Mouse (Mus musculus): ENCODE results near the gene Gm20388. TPM values are rescaled to one million over a fixed set of nuclear protein-coding genes. Genes with fewer than 3 reads are reported as not detected.

The Gm20388 gene
- polyA plus RNA-seq, 1 experiment from 2014 or later, result 5.5 TPM

GRCm38 (mm10) chr8:122459990-122460389 lies 2549.3 kb downstream of the Gm20388 start:
- Histone ChIP-seq H3K36me3 (replicated peaks) (no peaks in the 10 kb centered on the region), H3K4me3 (peak overlapping the region; percentile 48), H3K9me3 (no peaks in the 10 kb centered on the region), H3K27ac (0 out of 2 replicates have a peak overlapping the region, but pooled peaks have one; percentile 1), H3K27me3 (ENCODE audit: poor library complexity, severe bottlenecking) (peaks cover 76% of the 10 kb centered on the region), H3K4me1 (peaks cover 50% of the 10 kb centered on the region)
- 34% methylated on average over 7 of the region's 7 CpGs for WGBS
- no peak for DNase-seq (ENCODE audit: extremely low spot score, low spot score)

DNA sequence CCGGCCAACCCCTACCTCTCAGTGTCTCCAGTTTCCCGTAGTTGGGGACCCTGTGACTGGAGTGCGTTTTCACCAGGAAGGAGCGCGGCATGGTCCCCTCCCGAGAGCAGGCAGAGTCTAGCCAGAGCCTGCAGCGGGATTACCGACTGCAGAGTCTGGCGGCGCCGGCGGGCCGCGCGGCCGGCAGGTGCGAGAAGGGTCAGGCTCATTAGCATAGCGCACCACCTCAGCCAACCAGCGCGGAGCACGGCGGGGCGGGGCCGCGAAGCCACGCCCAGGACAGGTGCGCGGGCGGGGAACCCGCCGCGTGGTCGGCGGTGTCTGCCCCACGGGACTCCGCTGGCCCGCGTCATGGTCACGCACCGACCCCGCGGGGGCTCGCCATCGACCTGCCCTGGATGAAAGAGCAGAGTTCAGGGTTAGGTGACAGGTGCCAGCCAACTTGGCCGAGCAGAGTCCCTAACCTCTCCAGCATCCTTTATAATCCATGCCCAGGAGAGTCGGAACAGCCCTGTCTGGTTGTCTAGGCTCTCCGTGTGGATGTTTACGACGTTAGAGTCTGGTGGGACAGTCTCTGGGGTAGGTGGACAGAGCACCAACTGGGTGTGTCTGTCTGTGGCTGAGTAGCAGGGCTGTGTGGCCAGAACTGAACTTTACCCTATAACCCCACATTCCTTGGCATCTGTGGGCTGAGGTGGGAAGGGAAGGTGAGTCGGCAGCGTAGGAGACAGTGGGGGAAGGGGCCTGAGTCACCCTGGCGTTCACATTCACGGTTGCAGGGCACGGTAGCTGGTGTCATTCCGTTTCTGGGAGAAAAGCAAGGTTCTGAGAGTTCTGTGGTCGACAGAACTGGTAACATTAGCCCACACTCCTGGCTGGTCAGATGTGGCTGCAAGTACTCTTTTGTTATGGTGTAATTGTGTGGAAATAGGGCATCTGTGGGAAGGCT lies 2550.2 kb downstream of the Gm20388 start, which contains the start of gene Snai3:
Gene Snai3, minus strand, starts transcription at position 210 of the 949 bp plus-strand sequence.
- Histone ChIP-seq H3K4me1 (peaks cover 52% of the 10 kb centered on the region), H3K27ac (peak within 1 kb of the TSS; percentile 1; the same call in 1 of the 2 replicates), H3K36me3 (replicated peaks) (peaks cover 5% of the 10 kb centered on the region), H3K9me3 (no peaks in the 10 kb centered on the region), H3K4me3 (peak within 1 kb of the TSS; percentile 48), H3K27me3 (ENCODE audit: poor library complexity, severe bottlenecking) (peaks cover 74% of the 10 kb centered on the region)
- 2% methylated on average over 56 of the region's 56 CpGs for WGBS
- DNase-seq (ENCODE audit: extremely low spot score, low spot score), result peak; percentile 40

DNA sequence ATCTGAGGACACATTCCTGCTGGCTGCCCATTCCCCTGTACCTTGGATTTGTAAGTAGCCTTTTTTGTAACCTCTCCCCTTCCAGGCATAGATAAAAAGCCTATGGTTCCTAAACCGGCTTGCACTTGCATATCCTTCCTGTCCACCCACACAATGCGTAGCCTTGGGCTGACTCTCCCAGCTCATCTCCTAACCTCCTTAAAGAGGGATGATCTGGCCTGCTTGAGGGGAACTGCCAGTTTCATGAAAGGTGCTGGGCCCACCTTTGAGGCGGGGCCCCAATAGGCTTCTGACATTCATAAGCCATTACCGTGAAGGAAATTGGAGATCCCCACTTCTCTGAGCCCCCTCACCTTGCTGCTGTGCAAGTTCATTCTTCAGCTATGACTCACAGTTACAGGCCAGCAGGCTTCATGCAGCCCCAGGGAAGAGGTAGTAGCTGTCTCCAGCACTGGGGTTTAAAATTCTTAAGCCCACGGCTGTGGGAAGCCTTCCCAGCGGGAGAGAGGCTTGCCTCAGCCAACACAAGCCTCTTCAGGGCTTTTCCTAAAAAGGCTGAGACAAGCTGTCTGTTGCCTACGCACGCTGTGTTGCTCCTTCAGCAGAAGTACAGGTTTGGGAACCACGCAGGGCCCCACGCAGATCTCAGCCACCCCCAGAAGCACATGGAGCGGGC lies 2551.0 kb downstream of the Gm20388 start:
- peaks cover 52% of the 10 kb centered on the region for H3K4me1 ChIP-seq

DNA sequence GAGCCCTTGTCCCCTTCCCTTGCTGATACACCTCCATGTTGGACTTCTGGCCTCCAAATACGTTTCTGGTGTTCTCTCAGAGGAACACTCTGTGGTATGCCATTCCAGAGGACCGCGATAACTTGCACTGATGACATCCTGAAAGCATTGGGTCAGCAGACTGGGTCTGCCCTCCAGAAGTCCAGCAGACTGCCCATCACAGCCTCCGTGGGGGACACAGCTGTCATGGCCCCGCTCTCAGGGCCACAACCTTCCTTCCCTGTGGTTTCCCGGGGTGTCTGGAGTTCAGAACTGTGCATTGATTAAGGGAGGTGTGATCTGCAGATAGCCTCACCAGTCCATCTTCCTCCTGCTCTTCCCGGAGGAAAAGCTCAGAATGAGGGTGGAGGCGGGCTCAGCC lies 2551.9 kb downstream of the Gm20388 start:
- H3K27me3 ChIP-seq (ENCODE audit: poor library complexity, severe bottlenecking), result peaks cover 64% of the 10 kb centered on the region
- no peaks in the 10 kb centered on the region for H3K9me3 ChIP-seq
- no peak for DNase-seq (ENCODE audit: extremely low spot score, low spot score)
- H3K27ac ChIP-seq, result no peak overlapping the region
- WGBS, result 74% methylated on average over 8 of the region's 8 CpGs
- H3K36me3 ChIP-seq (replicated peaks), result peaks cover 20% of the 10 kb centered on the region
- no peak overlapping the region for H3K4me3 ChIP-seq
- peaks cover 52% of the 10 kb centered on the region for H3K4me1 ChIP-seq

More for the DNA sequence above, 2551.0 kb downstream of the Gm20388 start:
- Histone ChIP-seq H3K36me3 (replicated peaks) (peaks cover 11% of the 10 kb centered on the region), H3K27me3 (ENCODE audit: poor library complexity, severe bottlenecking) (peaks cover 70% of the 10 kb centered on the region), H3K27ac (no peak overlapping the region), H3K4me3 (no peak overlapping the region), H3K9me3 (no peaks in the 10 kb centered on the region)
- WGBS, result 63% methylated on average over 11 of the region's 11 CpGs
- no peak for DNase-seq (ENCODE audit: extremely low spot score, low spot score)

- 72% methylated on average over 12 of the region's 12 CpGs for WGBS
- Histone ChIP-seq H3K4me1 (peaks cover 52% of the 10 kb centered on the region), H3K4me3 (no peak overlapping the region), H3K9me3 (no peaks in the 10 kb centered on the region), H3K36me3 (replicated peaks) (peaks cover 33% of the 10 kb centered on the region), H3K27me3 (ENCODE audit: poor library complexity, severe bottlenecking) (peaks cover 51% of the 10 kb centered on the region), H3K27ac (no peak overlapping the region)
- no peak for DNase-seq (ENCODE audit: extremely low spot score, low spot score)
Observed at GRCm38 (mm10) chr8:122463651-122464640, 2553.3 kb downstream of the Gm20388 start.

DNA sequence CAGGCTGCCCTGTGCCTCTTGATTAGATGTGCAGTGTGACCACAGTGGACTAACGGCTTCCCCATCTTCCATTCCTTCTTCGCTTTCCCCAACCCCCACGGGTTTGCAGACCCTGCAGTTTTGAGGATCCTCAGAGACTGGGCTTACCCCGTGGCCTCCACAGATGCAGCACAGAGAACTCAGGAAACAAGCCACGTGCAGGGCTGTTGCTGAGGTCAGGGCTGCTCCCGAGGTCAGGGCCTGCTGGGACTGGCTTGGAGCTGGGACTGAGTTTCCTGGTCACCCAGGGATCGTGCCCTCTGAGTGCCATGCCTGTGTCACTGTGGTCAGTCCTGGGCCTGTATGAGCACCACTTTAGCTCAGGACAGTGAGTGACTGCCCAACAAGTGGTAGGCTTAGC lies 2554.3 kb downstream of the Gm20388 start:
- Histone ChIP-seq H3K36me3 (replicated peaks) (peaks cover 42% of the 10 kb centered on the region), H3K9me3 (no peaks in the 10 kb centered on the region), H3K4me3 (no peak overlapping the region), H3K4me1 (peaks cover 49% of the 10 kb centered on the region), H3K27me3 (ENCODE audit: poor library complexity, severe bottlenecking) (peaks cover 40% of the 10 kb centered on the region), H3K27ac (no peak overlapping the region)
- WGBS, result 69% methylated on average over 7 of the region's 7 CpGs
- DNase-seq (ENCODE audit: extremely low spot score, low spot score), result no peak

DNA sequence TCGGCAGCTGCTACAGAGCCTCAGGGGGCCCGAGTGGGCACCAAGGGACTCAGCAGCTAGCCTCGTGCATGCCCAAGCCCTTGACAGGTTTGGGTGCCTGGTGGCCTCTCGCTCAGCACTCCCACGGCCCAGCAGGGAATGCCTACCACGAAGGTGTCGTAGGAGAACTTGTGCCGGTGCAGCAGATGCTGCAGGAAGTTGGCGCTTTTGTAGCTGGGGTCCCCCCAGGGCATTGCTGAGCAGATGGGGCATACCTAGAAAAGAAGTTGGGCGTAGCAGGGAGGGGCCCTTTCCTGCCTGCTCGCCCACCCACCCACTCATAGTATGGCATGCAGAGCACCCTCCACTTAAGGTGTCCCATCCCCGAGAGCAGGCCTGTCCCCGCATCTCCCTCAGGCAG lies 2557.2 kb downstream of the Gm20388 start:
- 93% methylated on average over 13 of the region's 13 CpGs for WGBS
- no peaks in the 10 kb centered on the region for H3K9me3 ChIP-seq
- no peak overlapping the region for H3K4me3 ChIP-seq
- peaks cover 22% of the 10 kb centered on the region for H3K4me1 ChIP-seq
- peaks cover 60% of the 10 kb centered on the region for H3K36me3 ChIP-seq (replicated peaks)
- peaks cover 12% of the 10 kb centered on the region for H3K27me3 ChIP-seq (ENCODE audit: poor library complexity, severe bottlenecking)
- DNase-seq (ENCODE audit: extremely low spot score, low spot score), result no peak
- no peak overlapping the region for H3K27ac ChIP-seq

DNA sequence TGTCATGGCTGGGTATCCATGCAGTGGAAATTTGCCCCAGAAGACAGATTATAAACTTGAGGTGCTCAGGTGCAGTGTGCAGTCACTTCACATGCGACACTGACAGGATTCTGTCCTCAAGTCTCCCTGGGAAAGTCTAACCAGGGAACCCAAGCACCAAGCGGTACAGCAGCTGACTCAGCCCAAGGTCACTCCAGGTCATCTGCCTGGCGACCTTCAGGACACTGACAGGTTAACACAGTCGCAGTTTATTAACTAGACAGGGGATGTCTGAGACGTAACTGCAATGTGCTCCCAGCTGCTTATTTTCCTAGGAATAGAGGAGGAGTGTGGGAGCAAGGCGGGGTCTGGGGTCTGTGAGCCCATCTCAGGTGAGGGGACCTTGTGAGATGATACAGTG lies 2558.8 kb downstream of the Gm20388 start:
- H3K4me3 ChIP-seq, result no peak overlapping the region
- H3K27ac ChIP-seq, result no peak overlapping the region
- 87% methylated on average over 6 of the region's 6 CpGs for WGBS
- peaks cover 74% of the 10 kb centered on the region for H3K36me3 ChIP-seq (replicated peaks)
- peaks cover 12% of the 10 kb centered on the region for H3K4me1 ChIP-seq
- no peak for DNase-seq (ENCODE audit: extremely low spot score, low spot score)
- no peaks in the 10 kb centered on the region for H3K27me3 ChIP-seq (ENCODE audit: poor library complexity, severe bottlenecking)
- no peaks in the 10 kb centered on the region for H3K9me3 ChIP-seq

DNA sequence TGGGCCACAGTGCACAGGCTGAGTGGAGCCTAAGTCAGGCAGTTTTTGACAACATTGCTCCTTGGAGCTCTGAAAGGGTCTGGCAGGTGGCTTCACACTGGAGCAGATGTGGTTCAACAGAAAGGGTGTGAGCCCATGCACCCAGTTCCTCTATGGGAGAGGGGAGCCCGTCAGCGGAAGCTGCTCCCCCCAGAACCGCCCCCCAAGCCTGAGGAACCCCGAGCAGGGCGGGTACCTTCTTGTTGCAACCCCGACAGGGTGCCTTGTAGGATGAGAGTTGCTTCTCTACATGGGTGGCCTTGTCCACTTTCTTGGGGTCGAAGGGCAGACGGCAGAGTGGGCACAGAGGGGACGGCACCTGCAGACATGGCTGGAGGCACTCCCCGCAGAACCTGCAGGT lies 2559.3 kb downstream of the Gm20388 start:
- WGBS, result 90% methylated on average over 10 of the region's 10 CpGs

GRCm38 (mm10) chr8:122470691-122471090 lies 2560.1 kb downstream of the Gm20388 start:
- H3K36me3 ChIP-seq (replicated peaks), result peaks cover 70% of the 10 kb centered on the region
- no peak overlapping the region for H3K27ac ChIP-seq

More for the DNA sequence above, 2559.3 kb downstream of the Gm20388 start:
- Histone ChIP-seq H3K27me3 (ENCODE audit: poor library complexity, severe bottlenecking) (no peaks in the 10 kb centered on the region), H3K27ac (no peak overlapping the region), H3K4me1 (peaks cover 14% of the 10 kb centered on the region), H3K4me3 (no peak overlapping the region), H3K36me3 (replicated peaks) (peaks cover 74% of the 10 kb centered on the region), H3K9me3 (no peaks in the 10 kb centered on the region)
- no peak for DNase-seq (ENCODE audit: extremely low spot score, low spot score)

GRCm38 (mm10) chr8:122473911-122474421 lies 2563.3 kb downstream of the Gm20388 start:
- Histone ChIP-seq H3K9me3 (no peaks in the 10 kb centered on the region), H3K27me3 (ENCODE audit: poor library complexity, severe bottlenecking) (no peaks in the 10 kb centered on the region), H3K4me1 (peaks cover 31% of the 10 kb centered on the region), H3K4me3 (no peak overlapping the region), H3K36me3 (replicated peaks) (peaks cover 60% of the 10 kb centered on the region), H3K27ac (no peak overlapping the region)
- 90% methylated on average over 8 of the region's 8 CpGs for WGBS
- no peak for DNase-seq (ENCODE audit: extremely low spot score, low spot score)

More at GRCm38 (mm10) chr8:122470691-122471090, 2560.1 kb downstream of the Gm20388 start:
- Histone ChIP-seq H3K4me3 (no peak overlapping the region), H3K4me1 (peaks cover 15% of the 10 kb centered on the region), H3K9me3 (no peaks in the 10 kb centered on the region), H3K27me3 (ENCODE audit: poor library complexity, severe bottlenecking) (no peaks in the 10 kb centered on the region)
- no peak for DNase-seq (ENCODE audit: extremely low spot score, low spot score)
- WGBS, result 86% methylated on average over 5 of the region's 5 CpGs
